Mouse (Mus musculus) fibroblast of lung, adult 2 months (primary cell): ENCODE measurements around the gene Snai1.

Experiments
- DNase-seq: peaks from one replicate; pipeline ENCODE4 v3.0.0-alpha.2; 2011; ENCODE audit warnings: low read depth

The Snai1 gene

DNA sequence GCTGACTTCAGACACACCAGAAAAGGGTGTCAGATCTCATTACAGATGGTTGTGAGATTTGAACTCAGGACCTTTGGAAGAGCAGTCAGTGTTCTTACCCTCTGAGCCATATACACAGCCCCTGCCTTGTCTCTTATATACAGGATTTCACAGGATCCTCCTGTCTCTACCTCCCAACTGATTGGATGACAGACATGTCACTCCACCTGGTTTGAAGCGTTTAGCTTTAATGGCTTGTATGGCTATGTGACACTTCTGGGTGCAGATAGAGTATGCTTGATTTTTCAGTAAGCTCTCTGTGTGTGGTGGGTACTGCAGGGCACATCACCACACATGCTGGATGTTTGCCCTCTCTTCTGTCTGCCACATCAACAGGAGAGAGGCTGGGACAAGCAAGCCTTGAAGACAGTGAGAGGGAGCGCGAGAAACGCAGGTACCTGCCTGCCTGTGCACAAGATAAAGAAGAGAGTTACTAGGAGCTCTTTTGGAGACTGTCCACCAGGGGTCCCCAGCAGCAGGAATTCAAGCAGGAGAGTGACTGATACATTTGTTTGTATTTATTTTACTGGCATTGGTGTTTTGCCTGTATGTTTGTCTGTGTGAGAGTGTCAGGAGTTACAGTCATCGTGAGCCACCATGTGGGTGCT is 18.3 kb upstream of the Snai1 start:
- DNase-seq = no peak

DNA sequence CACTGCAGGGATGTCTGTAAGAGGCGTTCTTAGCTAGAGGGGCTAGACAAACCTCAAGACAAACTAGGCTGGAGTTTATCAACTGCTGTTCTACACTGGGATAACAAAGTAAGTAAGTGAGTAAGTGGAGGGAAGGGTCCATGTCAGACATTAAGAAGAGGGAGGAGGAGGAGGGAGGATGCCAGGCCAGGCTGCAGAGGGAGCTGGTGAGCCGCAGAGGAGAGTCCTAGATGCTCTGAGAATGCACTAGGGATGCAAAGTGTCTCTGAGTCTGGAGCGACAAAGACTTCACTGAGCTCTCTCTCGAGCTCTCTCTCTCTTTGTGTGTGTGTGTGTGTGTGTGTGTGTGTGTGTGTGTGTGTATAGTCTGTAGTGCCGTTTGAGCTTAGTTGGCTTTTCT is 9.7 kb upstream of the Snai1 start:
- DNase-seq = no peak

DNA sequence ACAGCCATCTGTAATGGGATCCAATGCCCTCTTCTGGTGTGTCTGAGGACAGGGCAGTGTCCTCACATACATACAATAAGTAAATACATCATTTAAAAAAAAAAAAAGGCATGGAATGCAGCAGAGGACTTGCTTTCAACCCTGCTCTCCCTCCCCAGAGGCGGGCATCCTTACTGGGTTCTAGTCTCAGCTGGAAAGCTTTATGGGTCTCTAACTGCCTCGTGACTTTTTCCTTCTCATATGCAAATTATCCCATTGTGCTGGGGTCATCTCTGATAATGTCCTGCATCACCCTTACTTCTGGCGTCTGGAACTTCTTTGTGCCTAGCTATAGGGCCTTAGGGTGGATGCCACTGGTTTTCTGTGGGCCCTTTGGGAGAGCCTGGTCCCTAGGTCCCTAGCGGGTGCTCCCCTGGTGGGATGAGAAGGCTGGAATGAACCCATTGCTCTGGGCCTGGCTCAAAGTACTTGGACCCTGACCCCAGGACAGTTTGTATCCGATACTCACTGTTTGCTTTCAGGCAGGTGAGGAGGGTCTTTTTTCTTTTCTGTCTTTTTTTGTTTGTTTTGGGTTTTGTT is 8.0 kb upstream of the Snai1 start:
- DNase-seq = no peak

DNA sequence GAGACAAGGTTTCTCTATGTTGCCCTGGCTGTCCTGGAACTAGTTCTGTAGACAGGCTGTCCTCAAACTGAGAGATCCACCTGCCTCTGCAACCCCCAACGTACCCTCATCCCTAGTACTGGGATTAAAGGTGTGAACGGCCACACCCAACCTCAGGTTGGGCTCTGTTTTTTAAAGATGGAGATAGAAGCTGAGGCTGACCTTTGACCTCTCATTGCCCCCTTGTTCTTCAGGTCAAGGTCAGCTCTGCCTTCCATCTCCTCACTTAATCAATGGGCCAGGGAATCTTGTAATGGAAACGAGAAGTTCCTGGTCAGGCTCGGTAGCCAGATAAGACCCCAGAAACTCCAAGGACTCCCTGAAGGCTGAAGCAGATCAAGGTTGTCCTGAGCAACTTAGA is 7.5 kb upstream of the Snai1 start:
- DNase-seq = no peak

DNA sequence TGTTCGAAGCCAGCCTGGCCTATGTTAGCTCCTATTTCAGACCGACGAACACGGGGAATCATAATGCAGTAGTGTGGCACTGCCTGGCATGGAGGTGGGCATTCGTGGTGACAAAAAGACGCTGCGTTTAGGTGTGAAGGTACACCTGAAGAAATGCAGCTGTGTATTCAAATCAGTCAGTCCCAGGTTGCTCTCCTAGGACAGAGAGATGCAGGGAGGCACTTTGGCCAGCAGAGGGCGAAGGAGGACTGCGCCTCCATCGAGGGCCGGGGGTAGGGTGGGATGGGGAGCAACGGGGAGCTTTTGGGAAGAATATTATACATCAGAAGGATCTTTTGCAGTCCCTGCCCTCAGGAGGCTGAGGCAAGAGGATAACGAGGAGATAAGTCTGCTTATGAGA is 5.9 kb upstream of the Snai1 start:
- no peak for DNase-seq

DNA sequence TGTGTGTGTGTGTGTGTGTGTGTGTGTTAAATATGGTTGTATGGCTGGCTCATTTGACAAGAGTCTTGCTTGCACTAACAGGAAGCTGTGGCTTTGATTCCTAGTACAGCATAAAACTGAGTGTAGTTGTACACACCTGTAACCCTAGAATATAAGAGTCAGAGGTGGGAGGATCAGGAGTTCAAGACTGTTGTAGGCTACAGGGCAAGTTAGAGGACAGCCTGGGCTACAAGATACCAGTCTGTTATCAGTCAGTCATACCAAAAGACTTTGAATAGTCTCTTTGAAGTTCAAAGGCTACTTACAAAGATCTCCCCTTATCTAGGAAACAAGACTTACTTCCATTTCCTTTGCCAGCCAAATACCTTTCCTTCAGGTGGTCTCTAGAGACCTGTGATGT is 4.1 kb upstream of the Snai1 start:
- no peak for DNase-seq

DNA sequence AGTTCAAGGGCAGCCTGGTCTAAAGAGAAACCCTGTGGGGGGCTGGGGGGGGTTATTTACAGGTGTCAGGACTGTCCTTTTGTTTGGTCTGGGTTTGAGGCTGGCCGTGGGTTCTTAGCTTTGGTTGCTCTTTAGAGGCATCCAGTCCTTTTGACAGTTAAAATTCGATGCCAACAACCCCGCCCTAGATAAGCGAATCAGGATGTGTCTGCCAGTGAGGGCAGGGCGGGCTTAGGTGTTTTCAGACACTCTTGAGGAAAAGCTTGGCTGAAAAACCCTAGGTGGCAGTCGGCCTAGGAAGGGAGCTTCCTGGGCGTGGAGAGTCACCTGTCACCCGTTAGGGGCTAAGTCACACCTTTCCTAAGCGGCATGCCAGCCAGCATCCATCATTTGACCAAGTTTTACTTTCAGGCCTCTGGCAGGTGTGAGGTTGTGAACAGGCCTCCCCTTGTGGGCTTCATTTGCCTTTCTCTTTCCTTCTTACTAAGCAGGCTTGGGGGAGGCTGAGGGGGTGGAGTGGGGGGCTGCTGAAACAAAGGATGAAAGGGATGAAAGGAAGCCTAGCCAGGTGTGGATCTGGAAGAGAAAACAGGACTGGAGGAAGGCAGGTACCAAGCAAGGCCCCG is 1.6 kb upstream of the Snai1 start:
- DNase-seq = no peak

DNA sequence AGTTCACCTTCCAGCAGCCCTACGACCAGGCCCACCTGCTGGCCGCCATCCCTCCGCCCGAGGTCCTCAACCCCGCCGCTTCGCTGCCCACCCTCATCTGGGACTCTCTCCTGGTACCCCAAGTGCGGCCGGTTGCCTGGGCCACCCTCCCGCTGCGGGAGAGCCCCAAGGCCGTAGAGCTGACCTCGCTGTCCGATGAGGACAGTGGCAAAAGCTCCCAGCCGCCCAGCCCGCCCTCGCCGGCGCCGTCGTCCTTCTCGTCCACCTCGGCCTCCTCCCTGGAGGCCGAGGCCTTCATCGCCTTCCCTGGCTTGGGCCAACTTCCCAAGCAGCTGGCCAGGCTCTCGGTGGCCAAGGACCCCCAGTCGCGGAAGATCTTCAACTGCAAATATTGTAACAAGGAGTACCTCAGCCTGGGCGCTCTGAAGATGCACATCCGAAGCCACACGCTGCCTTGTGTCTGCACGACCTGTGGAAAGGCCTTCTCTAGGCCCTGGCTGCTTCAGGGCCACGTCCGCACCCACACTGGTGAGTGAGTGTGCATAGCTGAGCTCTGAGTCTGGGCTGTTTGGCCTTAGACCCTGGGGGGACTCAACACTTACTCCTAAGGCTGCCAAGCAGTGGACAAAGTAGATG is 794 bp downstream of the Snai1 start:
- no peak for DNase-seq

DNA sequence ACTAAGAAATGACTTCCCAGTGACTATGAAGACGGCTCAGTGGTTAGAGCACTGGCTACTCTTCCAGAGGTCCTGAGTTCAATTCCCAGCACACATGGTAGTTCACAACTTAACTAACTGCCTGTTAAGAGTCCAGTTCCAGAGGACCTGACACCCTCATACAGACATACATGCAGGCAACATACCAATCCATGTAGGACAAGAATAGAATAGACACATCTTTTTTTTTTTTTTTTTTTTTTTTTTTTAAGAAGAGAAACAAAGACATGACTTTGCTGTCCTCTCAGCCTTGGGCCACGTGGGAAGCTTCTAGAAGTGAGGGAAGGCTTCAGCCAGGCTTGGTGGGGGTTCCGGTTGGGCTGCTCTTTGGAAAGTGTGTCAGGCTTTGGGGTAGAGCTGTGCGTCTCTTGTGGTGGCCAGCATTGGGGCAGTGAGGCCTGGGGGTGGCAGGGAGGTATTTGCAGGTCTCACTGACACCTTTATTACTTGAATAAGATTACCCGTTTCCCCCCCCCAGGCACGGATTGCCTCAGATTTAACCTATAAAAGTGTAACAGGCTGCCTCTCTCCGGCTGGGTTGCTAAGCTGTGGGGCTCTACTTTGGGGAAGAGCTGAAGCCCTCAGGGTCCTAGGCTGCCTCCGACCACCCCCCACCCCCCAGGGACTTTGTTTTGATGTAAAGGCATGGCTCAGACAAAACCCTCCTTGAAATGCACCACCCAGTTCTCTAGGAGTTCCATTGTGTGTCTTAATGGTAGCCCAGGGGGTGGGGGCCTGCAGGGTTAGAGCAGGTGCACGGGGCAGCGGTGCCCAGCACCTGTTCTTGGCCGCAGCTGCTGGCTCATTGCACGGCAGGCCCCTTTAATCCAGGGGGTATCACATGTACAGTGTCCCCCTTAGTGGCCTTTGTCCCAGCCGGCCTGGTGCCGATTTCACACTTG is 1.8 kb downstream of the Snai1 start:
- no peak for DNase-seq

DNA sequence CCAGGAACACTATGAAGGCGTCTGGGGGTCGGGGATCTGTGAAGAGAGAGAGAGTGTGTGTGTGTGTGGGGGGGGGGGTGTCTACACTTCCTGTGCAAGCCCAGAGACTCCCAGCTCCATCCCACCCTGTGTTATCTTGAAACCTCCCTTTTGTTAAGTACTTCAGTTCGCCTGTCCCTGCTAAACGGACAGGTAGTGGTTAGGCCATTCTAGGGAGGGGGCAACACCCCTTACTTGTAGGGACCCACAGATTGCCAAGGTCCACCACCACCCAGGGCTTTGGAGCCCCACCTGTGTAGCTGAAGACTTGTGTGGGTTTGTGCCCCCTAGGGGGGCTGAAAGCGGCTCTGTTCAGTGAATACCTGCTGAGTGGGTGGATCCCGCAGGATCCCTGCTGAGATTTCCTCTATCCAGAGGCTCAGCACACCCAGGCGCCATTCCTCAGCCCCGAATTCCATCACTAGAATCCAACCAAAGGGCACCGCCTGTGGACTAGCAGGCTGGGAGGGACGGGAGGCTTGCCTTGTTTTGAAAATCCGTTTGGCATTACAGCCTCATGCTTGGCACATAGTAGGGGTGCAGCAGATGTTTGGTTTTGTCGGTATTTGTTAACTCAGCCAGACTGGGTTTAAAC is 2.6 kb downstream of the Snai1 start:
- no peak for DNase-seq

DNA sequence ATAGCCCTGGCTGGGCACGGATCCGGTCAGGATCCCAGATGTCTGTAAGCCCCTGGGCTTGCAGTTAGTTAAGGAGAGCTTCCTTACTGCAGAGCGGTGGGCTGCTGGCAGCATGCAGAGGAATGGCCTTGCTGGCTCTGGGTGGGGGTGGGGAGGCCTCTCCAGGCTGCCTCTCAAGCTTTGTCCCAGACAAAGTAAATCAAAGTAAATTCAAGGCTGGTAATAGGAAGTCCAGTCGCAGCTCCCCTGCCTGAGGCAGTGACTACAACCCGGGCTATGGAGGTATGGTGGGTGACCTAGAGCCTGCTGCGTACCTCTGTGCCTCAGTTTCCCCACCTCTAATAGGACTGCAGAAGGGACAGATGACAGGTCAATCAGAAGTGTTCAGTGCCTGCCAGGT is 3.3 kb downstream of the Snai1 start:
- no peak for DNase-seq

DNA sequence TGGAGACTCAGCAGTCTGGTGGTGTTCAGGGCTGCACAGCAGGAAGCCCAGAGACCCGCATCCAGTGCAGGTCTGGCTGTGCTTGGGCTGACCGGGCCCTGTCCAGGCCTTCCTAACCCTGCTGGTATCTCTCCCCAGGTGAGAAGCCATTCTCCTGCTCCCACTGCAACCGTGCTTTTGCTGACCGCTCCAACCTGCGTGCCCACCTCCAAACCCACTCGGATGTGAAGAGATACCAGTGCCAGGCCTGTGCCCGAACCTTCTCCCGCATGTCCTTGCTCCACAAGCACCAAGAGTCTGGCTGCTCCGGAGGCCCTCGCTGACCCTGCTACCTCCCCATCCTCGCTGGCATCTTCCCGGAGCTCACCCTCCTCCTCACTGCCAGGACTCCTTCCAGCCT is 3.8 kb downstream of the Snai1 start:
- no peak for DNase-seq

DNA sequence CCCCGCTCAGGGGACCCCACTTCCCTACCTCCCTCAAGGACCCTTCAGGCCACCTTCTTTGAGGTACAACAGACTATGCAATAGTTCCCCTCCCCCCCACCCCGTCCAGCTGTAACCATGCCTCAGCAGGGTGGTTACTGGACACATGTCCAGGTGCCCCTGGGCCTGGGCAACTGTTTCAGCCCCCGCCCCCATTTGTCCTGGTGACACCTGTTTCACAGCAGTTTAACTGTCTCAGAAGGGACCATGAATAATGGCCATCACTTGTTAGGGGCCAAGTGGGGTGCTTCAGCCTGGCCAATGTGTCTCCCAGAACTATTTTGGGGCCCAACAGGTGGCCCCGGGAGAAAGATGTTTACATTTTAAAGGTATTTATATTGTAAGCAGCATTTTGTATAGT is 4.4 kb downstream of the Snai1 start:
- DNase-seq = no peak

DNA sequence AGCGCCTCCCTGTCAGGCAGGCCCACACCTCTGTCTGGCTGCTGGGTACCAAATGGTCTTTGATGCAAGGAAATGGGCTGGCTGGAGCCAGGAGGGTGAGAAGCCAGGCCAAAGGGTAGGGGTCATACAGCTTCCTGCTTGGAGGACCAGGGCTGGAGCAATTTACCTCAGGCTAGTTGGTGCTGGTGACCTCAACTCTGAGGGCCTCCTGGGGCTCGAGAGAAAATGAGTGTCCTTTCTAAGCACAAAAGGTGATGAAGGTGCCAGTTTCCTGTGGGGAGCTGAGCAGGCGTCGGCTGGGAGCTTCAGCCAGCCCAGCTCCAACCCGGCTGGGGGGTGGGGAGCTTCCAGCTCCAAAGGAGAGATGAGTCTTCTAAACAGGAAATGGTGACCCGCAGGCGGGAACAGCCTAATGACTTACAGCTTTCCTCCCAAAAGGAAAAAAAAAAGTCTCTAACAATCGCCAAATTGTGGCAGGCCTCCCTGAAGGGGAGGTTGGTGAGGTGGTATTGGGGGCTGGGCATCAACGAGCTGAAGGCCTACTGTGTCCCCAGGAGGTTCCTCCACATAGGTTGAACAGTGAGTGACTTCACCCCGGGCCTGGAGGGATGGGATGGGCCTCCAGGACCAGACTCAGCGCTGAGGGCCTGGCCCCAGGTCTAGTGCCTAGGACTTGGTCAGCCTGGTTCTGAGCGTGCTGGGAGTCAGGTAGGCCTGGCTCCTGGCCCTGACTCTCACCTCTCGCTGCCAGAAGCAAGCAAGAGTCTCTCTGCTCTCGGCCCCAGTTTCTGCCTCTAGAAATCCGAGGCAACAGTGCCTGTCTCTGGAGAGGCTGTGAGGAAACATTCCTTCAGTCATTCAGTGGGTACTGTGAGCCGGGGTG is 5.4 kb downstream of the Snai1 start:
- no peak for DNase-seq

DNA sequence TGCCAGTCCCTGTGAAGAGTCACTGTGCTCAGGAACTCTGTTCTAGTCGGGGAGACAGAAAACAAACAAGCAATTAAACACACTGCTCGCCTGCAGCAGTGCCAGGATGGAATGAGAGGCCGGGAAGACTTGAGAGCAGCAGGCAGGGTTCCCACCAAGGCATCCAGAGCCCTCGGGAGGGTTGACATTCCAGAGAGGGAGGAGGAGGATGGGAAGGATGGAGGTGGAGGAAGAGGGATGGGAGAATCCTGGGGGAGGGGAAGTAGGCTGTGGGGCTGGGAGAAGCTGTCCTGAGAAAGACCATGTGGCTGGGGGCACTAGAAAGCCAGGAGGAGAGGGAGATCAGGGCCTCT is 6.0 kb downstream of the Snai1 start:
- DNase-seq = peak; percentile 87

DNA sequence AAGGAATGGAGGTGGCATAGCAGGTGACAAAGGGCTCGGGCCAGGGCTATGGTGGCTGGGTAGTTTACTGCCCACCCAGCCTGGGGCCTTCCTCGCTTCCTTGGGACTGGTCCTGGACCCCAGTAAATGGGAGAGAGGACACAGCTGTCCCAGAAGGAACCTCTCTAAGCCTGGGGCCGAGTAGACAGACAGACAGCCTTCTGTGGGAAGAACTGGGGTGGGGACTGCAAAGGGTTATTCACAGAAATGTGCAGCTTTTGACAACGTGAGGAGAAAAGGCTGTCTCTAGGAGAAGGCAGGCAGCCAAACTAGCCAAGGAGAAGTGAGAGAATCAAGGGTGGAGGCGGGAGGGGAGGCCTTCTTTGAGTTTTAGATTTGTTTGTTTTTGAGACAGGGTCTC is 6.5 kb downstream of the Snai1 start:
- DNase-seq = no peak

DNA sequence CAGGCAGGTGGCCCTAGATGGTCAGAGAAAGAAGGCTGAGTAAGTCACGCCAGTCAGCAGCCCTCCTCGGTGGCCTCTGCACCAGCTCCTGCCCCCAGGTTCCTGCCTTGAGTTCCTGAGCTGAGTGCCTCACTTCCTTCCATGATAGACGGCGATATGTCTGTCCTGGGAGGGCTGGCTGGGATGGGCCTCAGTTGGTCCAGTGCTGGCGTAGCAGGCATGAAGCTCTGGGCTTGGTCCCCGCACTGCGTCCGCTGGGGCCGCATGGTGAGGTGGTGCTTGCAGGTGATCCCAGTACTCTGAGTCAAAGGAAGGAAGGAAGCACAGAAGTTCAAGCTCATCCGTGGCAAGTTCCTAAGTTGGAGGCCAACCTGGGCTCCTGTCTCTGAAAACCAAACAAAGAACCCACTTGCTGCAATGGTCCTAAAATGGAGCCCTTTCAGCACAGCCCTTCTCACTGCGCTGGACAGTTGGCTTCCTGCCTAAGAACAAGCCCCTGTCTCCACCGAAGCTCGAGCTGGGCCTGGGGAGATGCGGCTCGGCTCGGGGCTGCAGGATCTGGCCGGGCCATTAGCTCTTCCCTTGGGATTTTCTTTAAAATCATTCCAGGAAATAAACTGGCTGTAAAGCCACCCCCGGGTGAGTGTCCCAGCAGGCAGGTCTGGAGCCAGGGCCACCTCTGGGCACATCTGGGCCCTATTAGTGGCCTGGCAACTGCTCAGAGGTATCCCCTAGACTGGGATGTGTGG is 8.6 kb downstream of the Snai1 start:
- DNase-seq = no peak

DNA sequence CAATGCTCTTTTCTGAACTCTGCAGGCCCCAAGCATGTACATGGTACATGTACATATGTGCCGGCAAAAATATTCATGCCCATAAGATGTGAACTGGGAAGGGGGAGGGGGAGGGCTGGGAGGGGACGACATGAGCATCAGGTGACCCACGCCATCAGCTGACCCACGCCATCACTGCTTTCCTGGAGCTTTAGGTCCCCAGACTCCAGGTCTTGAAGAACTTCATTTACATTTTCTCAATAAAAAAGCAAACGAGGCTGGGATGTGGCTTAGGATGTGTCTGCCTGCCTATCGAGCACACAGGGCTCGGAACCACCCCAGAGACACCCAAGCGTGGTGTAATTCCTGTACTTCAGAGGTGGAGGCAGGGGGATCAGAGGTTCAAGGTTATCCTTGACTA is 9.4 kb downstream of the Snai1 start:
- DNase-seq = no peak

DNA sequence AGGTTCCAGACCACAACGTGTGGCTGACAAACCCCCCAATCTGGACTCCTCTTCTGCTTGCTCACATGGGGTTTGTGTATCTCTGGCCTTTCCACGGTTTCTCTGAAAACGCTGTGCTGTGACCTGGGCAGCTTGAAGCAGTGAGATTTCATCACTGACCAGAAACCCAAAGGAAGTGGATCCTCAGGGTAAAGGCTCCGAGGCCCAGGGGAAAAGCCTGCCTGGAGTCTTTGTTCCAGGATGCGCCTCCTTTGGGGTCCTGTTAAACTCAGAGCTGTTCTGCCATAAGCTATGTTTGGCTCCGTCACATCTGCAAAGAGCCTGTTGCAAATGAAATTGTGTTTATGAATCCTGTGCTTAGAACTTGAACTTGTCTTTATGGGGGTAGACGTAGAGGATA is 11.0 kb downstream of the Snai1 start:
- DNase-seq = no peak

DNA sequence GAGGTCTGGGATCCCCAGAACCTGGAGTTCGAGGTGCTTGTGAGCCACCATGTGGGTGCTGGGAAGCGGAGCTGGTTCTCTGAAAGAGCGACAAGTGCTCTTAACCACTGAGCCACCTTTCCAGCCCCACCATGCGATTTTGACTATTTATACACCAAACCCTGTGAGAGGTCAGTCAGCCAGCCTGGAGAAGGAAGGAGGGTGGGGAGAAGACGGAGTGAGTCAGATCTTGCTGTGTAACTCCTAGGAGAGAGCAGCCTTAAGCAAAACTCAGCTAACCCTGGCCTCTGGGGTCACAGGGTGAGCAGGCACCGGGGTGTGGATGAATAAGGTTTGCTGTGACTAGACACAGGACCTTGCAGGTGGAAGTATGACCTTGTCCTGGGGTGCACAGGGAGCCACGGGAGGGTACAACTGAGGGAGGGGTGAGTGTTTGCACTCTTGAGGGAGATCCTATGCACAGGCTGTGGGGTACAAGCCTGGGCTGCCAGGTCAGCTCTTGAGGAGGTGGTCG is 12.4 kb downstream of the Snai1 start:
- DNase-seq = no peak
